Mouse (Mus musculus): ENCODE measurements around the gene Tfap2e.

Gene Tfap2e

DNA sequence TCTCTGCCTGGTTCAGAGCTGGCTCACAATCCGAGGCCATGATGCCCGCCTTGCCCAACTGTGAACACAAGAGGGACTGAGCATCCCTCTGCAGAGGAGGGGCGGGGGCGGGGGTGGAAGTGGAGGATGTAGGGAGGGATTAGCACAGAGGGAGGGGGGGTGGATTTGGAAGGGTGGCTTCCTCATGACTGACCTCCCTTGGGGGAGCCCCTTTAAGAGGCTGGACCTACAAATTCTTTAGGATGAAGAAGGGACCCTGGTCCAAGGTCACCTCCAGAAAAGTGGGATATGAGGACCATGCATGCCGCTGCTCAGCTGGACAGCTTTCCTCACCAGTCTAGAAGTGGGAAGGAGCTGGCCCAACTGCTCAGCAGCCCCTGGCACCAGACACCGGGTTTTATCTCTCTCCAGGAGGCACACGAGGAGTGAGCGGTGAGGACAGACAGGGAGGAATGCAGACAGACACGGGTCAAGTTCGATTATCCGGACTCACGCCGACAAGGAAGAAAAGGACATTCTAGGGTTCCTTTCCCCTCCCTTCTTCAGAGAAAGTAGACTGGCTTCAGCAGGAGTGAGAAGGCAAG lies 16.1 kb upstream of the Tfap2e start:
- DNase-seq (ENCODE audit: low read depth, low spot score) = no peak

DNA sequence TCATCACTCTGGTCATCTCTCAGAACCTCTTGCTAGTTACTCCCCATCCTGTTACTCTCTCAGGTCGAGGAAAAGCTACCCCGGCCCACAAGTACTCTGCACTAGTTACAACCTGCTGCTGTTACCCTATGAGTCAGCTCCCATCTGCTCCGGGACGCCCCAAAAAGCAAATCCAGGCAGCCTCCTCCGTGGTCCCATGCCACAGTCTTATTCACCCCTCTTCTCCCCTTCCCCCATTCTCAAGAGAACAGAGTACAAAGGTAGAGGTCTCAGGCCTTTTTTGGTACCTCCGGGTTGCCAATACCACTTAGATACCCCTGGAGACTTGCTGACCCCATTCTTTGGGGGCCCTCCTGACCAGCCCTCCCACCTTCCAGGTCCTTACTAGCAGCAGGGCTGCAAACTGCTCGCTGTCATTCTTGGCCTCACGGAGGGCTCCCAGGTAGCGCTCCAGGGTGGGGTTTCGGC lies 15.6 kb upstream of the Tfap2e start:
- DNase-seq (ENCODE audit: low read depth, low spot score) = no peak

DNA sequence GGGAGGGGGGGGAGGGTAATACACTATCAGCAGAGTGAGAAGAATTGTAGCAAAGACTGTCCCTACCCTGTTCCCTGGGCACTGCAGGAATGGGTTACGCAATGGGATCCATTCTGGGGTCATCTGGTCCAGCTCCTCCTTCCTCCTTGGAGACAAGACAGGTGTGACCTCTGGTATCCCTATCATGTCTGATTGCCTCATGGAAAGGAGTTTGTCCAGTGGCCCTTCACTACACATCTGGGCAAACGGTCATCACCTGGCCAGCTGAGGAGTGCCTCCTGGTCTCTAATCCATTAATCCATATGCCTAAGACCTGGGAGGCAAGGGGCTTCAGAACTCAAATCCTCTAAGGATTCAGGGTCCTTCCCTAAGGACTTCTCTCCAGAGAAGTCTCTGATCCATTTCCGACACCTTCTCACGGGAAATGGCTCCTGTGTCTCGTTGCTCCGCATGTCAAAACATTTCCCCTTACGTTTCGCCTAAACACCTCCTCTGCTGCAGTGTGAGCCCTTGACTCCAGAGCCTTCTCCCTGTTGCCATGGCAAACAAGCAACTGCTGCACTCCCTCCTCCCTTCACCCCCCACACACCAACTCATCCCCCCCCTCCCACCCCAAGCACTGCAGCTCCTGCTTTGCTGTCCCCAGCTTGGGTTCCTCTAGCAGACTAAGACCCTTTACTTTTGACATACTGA lies 15.0 kb upstream of the Tfap2e start:
- DNase-seq (ENCODE audit: low read depth, low spot score) = no peak

DNA sequence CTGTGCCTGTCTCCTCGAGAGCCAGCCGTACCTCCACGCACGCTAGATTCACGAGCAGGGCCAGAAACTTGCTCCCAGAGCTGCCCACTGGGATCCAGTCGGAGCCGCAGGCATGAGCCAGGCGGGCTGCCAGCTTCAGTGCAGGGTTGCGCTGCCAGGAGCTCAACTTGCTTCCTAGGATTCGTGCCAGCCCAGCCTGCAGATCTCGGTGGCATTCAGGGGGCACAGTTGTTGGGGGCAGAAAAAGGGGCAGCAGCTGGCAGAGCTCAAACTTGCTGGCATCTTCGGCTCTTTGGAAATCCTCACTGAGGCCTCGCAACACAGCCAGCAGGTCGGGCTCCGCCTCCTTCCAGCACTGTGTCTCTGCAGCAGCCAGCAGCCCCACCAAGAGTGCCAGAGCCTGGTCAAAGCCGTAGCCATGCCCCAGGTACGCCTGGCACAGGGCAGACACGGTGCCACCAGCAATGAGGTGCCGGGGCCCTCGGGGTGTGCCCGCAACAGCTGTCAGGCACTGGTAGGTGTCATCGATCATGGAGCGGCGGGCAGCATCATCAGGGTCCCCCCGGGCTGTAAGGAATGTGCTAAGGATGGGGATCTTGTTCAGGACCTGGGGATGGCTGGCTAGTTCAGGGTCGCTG lies 14.1 kb upstream of the Tfap2e start:
- DNase-seq (ENCODE audit: low read depth, low spot score) = peak; percentile 54

DNA sequence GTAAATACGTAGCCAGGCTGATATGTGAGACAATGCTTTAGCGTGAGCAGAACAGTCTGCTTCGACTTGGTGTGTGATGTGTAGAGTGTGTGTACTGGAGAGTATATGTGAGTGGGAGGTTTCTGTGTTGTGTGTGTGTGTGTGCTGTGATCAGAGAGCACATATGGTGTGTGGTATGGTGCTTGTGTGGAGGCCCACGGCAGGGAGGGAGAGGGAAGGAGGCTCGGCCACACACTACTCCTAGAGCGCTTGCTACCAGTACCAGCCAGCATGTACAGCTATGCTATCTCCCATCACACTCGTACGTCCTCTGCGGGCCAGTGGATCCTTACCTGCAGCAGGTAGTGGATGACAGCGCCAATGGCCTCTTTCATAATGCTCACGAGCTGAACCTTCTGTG lies 13.5 kb upstream of the Tfap2e start:
- DNase-seq (ENCODE audit: low read depth, low spot score) = no peak

DNA sequence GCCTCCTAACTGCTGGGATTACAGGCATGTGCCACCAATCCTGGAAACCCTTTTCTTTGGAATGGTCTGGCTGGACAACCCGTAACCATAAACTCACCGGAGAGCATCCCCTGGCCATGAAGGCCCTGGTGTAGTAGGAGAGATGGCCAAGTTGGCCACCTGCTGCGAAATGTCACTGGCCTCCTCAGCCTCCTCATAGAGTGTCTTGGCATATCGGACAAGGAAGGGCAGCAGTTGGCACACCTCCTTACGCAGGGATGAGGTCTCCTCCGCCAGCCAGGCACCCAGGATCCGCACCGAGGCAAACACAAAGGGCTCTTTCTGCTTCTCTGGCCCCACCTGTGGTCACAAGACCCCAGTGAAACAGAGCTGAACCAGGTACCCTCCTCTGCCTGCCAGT lies 12.3 kb upstream of the Tfap2e start:
- no peak for DNase-seq (ENCODE audit: low read depth, low spot score)

DNA sequence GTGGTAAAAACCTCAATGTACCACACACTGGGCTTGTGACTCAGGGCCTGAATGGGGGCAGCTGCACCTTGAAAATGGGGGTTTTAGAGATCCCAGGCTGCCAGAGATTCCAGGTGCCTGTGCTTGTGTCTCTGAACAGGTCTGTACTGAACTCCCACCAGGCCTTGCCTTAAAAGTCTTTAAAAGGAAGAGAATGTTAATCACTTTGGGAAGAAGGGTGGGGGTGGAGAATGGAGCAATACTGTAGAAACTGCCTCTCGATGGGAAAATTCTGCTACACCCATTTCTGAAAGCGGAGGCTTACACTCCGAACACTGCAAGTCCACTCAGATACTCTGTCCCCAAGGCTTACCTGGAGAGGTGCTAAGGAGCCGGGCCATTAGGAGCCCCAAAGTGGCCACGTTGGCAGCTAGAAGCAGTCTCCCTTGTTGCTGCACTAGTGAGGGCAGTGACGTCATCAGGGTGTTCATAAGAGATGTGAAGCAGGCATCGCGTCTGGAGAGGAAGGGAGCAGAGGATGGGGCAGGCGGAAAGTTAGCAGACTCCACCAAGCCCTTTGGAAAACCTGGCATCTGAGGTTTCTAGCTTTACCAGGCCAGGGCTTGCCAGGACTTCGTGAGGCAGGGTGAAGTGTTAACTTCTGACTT lies 10.3 kb upstream of the Tfap2e start:
- no peak for DNase-seq (ENCODE audit: low read depth, low spot score)

DNA sequence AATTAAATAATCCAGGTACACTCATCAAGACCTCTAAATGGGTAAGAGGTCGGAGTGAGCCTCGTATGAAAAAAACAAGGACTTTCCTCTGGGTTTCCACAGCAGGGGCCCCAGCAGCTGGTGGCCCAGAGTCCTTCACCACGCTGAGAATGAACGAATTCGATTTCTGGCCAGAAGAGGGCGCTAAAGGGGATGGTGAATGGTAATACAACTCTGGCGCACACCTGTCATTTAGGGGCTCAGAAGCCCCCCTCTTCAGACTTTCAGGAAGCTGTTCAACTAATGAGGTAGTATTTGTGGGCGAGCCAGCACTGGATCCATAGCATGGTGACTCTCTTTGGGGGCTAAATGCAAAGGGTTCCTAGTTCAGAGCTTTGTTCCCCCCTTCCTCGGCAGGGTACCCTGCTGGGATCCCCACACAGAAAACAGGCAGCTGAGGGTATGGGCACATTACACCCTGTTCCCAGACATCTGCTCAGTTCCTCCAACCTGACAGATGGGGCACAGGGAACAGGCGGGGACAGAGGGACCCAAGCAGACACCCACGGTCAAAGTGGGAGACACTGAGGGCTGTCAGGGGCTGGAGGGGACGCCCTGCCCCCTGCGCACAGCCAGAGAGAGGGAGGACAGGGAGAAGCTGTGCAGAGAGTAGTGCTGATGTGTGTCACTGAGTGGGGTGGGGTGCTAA lies 9.6 kb upstream of the Tfap2e start:
- DNase-seq (ENCODE audit: low read depth, low spot score) = no peak

DNA sequence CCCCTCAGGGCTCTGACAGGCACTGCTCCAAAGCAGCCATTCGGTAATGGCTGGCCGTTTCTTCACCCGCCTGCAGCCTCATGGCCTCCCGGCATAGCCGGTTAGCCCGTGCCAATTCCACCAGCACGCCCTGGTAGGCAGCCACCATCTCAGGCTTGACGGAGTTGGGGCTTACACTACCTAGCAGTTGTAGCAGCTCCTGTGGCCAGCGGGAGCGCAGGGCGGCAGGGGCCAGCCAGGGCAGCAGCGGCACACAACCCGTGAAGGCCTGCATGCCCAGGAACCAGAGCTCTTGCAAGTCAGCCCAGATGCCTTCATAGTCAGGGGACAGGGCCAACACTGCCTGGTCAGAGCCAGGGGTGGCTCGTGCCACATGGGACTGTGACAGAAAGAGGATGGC lies 8.8 kb upstream of the Tfap2e start:
- DNase-seq (ENCODE audit: low read depth, low spot score) = no peak

DNA sequence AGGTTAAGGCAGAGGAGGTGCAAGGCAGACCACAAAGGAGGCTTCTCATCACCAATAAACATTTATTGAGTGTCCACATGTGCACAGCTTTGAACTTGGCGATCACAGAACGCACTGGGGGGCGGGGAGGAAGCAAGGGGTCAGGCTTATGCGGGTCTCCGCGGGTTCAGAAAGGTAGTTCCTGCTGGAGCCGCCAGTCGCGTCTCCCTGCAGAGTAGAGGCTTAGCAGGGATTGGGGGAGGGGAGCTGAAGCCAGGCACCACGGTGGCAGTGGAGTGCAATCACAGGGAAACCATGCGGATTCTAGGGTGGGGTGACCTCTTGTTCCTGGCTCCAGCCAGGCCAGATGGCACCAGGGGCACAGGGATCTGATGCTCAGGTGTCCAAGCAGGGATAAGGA lies 7.7 kb upstream of the Tfap2e start:
- DNase-seq (ENCODE audit: low read depth, low spot score) = no peak

DNA sequence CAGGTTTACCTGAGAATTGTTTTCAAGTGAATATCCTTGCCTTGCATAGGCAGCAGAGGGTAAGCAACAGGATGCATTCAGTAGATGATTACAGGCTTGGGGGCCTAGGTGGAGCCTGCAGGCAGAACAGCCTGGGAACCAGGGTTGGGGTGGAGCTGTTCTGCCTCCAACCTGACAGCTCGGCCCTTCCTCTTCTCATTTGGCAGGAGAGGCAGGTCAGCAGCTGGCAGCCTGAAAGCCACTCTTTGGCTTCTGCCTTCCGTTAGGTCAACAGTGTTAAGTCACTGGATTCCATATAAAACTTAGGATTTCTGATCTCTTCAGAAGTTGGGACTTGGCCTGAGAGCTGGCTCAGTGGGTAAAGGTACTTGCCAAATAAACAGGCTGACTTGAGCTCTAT lies 6.9 kb upstream of the Tfap2e start:
- DNase-seq (ENCODE audit: low read depth, low spot score) = no peak

DNA sequence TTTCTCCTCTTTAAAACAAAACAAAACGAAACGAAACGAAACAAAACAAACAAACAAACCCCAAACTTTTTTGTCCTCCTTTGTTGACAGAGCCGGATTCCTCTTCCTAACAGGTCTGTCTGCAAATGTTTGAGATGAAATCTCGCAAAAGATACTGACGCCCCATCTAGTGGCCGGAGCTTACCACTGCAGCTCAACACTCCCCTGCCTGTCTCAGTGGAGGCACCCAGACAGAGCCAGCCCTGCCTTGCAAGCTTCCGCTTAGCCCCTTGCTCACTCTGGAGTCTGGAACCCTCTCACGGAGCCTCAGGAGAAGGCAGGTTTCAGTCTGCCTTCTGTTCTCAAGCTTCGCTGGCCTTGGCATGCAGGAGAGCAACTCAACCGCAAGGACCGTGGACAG lies 5.4 kb upstream of the Tfap2e start:
- DNase-seq (ENCODE audit: low read depth, low spot score) = peak; percentile 56

DNA sequence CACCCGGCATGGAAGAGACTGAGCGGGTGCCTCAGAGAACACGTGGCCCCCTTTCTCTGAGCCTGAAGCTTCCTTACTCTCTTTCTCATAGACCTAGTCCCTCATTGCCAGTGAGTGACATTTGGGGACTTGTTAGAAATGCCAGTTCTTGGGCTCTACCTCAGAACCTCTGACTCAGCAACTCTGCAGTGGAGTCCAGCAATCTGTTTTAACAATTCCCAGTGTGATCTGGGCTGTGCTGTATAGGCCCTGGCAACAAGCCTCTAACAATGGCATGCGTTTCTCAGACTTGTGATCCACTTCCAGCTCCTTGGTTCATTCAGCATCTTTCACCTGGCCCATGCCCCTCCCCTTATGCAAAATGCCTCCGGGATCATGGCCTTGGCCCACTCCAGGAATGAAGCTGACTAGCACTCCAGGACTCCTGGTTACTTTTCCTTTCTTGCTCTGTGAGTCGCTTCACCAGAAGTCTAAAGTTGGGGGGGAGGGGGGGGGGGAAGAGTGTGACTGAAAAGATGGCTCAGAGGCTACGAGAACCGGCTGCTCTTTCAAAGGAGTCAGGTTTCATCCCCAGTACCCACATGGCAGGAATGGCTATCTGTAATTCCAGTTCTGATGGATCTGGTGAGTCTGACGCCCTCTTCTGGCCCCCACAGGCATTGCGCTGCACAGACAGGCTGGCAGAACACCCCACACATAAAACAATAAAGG lies 4.1 kb upstream of the Tfap2e start:
- no peak for DNase-seq (ENCODE audit: low read depth, low spot score)

DNA sequence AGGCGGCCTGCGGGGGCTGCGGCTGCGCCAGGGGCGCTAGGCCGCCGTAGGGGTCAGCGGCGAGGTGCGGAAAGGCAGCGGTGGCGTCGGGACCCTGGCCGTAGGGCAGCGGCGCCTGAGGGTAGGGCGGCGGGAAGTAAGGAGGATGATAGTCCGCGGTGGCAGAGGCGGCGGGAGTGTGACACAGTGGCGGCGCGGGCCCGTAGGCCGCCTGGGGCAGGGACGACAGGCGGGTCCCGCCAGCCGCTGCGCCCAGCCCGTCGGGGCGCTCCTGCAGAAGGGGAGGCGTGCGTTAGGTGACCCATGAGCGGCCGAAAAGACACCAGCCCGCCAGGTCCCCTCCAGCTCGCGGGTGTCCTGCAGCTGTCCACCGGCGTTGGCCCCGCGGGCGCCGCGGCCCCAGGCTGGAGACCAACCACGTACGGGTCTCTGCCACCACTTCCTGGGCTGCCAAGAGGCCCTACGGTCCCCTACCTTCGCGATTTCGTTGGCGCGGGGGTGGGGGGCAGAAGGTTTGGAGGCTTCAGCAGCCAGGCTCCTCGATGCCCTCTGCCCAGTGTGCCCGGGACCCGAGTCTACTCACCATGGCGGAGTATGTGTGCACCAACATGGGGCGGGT lies 549 bp downstream of the Tfap2e start:
- no peak for DNase-seq (ENCODE audit: low read depth, low spot score)

DNA sequence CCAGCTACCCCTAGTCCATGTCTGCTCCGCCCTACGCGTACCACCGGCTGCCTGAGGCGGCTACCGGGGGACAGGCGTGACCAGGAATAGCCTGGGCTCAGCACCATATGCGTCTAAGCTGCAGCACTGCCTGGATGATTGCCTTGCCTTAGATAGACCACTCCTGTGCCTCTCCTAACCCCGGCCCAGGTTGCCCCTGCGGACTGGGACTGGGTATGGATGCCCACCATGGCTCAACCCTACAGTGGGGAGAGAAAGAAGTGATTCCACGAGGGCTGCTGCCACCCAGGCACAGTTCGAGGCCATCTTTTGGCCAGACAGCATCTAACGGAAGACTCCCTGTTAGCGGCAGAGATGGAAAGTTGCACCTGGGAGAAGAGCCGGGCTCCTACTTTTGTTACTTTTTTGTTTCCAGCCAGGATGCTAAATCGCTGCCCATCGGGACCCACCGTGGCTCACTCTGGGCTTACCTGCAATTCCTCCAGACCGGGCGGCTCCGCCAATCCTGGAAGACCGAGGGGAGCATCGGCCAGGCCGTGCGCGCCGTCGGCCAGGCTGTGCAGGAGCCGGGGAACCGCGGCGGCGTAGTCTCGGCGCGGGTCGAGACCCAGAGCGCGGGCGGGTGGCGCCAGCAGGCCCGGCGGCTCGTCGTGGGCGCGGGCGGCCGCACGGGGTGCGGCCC lies 1.2 kb downstream of the Tfap2e start:
- no peak for DNase-seq (ENCODE audit: low read depth, low spot score)

DNA sequence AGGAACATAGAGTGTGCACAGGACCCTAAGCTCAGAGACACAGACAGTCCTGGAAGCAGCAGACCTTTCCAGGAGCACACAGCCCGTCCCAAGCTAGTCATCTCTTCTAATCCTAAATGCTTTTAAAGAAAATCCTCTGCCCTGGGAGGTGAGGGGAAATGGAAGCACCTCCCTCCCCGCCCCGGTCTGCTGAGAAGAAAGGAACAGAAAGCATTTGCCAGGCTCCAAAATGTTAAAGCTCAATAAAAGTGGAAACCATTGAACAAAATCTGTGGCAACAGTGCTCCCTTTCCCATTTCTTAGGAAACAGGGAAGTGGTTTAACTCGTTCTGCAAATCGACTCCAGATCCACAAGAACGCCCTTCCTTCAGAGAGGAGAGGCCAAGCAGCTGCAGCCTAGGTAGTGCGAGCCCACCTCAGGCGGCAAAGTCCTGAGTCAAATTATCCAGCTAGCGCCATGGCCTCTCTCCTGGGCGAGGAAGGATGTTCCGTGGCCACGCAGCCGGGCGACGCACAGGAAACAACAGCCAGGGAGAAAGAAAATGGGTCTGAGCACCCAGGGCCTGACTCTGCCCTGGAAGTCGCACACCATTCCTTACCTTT lies 1.9 kb downstream of the Tfap2e start:
- DNase-seq (ENCODE audit: low read depth, low spot score) = no peak

DNA sequence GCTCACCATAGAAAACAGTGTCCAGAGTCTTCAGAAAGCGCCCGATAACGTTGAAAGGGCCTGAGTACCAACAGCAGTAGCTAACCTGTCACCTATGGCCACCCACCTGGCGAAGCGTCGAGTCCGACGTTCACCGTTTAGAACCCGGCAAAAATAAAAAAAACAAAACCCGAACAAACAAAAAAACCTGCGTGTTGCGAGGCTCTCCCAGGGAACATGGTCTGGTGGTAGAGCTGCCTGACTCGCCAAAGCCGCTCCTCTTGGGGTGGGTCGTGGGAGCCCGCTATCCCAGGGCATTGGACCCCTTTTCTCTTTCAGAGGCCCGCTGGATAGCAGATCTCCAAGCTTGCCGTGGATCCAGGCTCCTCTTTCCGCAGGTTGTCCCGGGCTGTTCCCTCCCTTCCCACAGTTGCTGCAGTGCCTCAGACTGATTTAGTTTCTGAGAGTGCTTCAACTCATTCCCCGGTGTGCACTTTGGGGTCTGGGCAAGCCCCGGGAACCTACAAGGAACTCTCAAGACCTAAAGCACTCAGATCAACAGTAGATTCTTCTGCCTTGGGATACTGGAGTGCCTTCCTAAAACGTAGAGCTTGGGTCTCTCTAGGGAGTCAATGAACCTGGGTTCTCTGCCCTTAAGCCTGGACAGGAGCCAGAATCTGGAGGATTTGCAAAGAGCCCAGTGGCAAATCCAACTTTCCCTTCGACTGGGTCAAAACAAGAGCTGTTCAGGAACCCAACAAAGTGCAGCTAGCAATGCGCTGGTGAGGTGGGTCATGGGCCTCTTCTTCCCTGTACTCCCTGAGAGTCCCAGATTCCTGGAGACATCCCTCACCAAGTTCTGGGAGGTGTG lies 3.3 kb downstream of the Tfap2e start:
- no peak for DNase-seq (ENCODE audit: low read depth, low spot score)

DNA sequence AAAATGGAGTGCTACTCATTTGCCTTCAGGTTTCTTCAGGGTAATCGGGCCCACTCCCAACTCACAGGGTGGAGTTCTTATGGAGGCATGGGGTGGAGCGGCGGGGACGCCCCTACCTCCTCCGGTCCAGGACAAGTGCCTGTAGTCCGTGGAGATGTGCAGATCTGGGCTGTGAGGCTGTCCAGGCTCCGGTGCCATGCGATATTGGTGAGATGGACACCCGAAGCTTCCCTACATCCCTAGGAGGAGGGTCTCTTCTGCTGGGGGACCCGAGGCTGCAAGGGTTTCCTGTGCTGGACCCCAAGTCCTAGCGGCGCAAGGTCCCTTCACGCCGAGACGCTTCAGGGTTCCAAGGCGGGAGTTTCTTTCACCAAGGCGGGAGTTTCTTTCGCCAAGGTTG lies 3.9 kb downstream of the Tfap2e start:
- no peak for DNase-seq (ENCODE audit: low read depth, low spot score)

DNA sequence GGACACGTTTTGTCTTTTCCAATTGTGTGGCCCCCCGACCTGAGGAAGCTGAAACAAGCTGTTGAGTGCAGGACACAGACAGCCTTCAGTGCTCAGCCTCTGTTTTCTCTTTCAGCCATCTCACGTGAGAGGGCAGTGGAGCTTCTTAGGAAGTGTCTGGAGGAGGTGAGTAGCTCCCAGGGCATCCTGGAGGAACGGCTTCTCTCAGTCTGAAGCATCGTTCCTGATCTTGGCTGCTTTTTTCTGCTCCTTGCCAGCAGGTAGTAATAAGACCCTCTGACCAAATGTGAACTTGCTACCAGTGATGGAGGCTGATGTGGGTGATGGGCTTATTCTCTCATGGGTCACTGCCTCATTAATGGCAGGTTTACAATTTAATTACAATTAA lies 28.6 kb downstream of the Tfap2e start:
- DNase-seq (ENCODE audit: low read depth, low spot score) = no peak
